Mouse (Mus musculus) fibroblast of lung, adult 2 months (primary cell): ENCODE results near the gene Pik3c2g.

ENCODE experiments used
- DNase-seq: peaks from one replicate; pipeline ENCODE4 v3.0.0-alpha.2; 2011; ENCODE audit warnings: low read depth

Gene Pik3c2g

GRCm38 (mm10) chr6:139841272-139841671 is 254.3 kb downstream of the Pik3c2g start:
- no peak for DNase-seq

- no peak for DNase-seq
Observed at GRCm38 (mm10) chr6:139842626-139843025, 255.6 kb downstream of the Pik3c2g start.

- no peak for DNase-seq
Observed at GRCm38 (mm10) chr6:139843531-139843930, 256.5 kb downstream of the Pik3c2g start.

GRCm38 (mm10) chr6:139846889-139847544 is 260.0 kb downstream of the Pik3c2g start:
- DNase-seq = no peak

- no peak for DNase-seq
Observed at GRCm38 (mm10) chr6:139849931-139850330, 262.9 kb downstream of the Pik3c2g start.

GRCm38 (mm10) chr6:139851705-139852603 is 264.9 kb downstream of the Pik3c2g start:
- no peak for DNase-seq

GRCm38 (mm10) chr6:139852836-139853235 is 265.8 kb downstream of the Pik3c2g start:
- DNase-seq = no peak

- no peak for DNase-seq
Observed at GRCm38 (mm10) chr6:139860141-139860540, 273.1 kb downstream of the Pik3c2g start.

- DNase-seq = no peak
Observed at GRCm38 (mm10) chr6:139861534-139861933, 274.5 kb downstream of the Pik3c2g start.

GRCm38 (mm10) chr6:139865059-139865673 is 278.1 kb downstream of the Pik3c2g start:
- no peak for DNase-seq

GRCm38 (mm10) chr6:139874418-139875176 is 287.6 kb downstream of the Pik3c2g start:
- DNase-seq = no peak

- no peak for DNase-seq
Observed at GRCm38 (mm10) chr6:139876691-139877090, 289.7 kb downstream of the Pik3c2g start.

GRCm38 (mm10) chr6:139877476-139878361 is 290.7 kb downstream of the Pik3c2g start:
- DNase-seq = no peak

GRCm38 (mm10) chr6:139878362-139878696 is 291.3 kb downstream of the Pik3c2g start:
- no peak for DNase-seq

- no peak for DNase-seq
Observed at GRCm38 (mm10) chr6:139882076-139882475, 295.1 kb downstream of the Pik3c2g start.

- DNase-seq = no peak
Observed at GRCm38 (mm10) chr6:139887175-139887574, 300.2 kb downstream of the Pik3c2g start.

- DNase-seq = no peak
Observed at GRCm38 (mm10) chr6:139895637-139896036, 308.6 kb downstream of the Pik3c2g start.

- DNase-seq = no peak
Observed at GRCm38 (mm10) chr6:139899630-139900151, 312.7 kb downstream of the Pik3c2g start.

GRCm38 (mm10) chr6:139901801-139902200 is 314.8 kb downstream of the Pik3c2g start:
- no peak for DNase-seq

- no peak for DNase-seq
Observed at GRCm38 (mm10) chr6:139907138-139907537, 320.1 kb downstream of the Pik3c2g start.
